Mouse (Mus musculus) kidney, adult 2 months (tissue): ENCODE results near the gene Prex1.

ENCODE experiments used
- CTCF ChIP-seq: fragments of 200-500 bp; conservative IDR thresholded peaks from 2 replicates; pipeline ENCODE4 v1.5.1; 2011; ENCODE audit warnings: low read depth, mild to moderate bottlenecking, control low read depth, low read length, moderate library complexity, mixed read lengths; ENCODE audit not compliant: insufficient read depth, insufficient read length
- POLR2A ChIP-seq: fragments of 200-500 bp; IDR thresholded peaks from one replicate; pipeline ENCODE4 v1.6.1; 2011; ENCODE audit warnings: low read depth, low read length, control low read depth

DNA sequence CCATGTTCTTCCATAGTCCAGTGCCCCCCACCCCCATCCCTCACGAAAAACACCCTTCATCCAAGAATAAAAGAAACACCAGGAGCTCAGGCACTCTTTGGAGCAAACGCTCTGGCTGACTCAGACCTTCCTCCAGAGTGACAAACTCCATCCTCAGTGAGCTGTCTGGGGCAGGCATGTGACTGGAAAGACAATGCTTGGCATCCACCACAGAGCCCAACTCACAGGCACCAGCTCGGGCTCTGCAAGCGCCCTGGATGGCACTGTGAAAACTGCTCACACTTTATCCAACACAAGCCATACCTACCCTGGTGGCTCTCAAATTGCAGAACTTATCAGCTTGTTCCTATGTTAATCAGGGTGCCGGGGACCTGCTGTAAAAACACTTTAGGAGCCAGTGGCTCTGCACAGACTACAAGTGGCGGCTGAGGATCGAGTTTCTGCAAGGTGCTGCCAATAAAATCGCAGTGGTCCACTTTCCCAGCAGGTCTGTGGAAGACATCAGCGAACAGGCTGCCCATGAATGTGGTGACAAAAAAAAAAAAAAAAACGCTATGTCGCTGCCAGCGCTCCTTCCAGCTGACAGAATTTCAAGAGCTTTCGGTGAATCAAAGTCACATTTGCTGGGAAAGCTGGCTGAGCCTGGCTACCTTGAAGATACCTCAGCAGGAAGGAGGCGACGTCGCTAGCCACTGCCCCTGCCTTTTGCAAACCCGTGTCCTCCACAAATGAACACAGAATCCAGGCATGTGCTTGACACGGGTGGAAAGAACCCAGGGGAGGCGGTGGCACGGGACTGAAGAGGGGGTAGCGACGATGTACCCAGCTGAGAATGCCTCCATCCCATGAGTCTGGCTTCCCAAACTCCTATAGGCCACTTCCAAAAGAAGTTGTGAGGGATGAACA is 45.6 kb downstream of the Prex1 start:
- TF ChIP-seq CTCF (no peak), POLR2A (no peak)
